Comparison of ENCODE assay signal across 1 mouse cellular context in the genomic region with DNA sequence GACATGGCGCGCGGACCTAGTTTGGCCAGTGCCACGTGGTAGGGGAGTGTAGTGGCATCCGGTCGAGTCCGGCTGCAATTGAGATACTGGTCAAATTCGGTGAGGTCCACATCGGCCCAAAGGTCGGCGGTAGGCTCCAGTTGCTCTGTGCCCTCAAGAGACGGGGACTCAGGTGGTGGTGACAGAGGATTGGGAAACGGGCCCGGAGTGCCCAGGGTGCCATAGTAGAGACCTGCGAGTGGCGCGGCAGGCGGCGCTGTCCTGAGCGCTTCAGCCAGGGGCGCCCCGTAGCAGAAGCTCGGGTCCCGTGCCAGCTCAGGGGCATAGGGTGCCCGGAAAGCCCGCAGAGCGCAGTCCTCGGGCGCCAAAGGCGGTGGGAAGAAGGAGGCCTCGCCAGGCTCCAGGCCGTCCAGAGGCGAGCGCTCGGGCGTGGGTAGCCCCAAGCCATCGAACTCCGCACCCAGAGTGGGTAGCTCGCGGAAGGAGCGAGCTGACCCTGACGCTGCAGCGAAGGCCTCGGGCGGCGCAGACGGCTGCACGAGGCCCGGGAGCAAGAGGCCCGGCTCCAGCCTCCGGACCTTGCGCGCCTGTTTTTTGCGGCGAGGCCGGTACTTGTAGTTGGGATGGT.
TF ChIP-seq lines count a peak whose summit lies in the region.

No protein-coding gene starts in this region.

TF ChIP-seq in ES-E14, 5 proteins besides CTCF, POLR2A, EP300 and RAD21:
- TF ChIP-seq CHD2 (IDR thresholded peaks at IDR 0.05; ENCODE audit: low read depth, low read length) = no peak
- TF ChIP-seq ZC3H11A (IDR thresholded peaks at IDR 0.05; ENCODE audit: borderline replicate concordance, low read depth, low read length) = no peak
- TF ChIP-seq ZNF384 (IDR thresholded peaks at IDR 0.05; ENCODE audit: low read depth, low read length) = no peak
- TF ChIP-seq HCFC1 (IDR thresholded peaks at IDR 0.05; ENCODE audit: borderline replicate concordance, insufficient read depth, low read length) = no peak
- no peak for TF ChIP-seq MAFK (IDR thresholded peaks at IDR 0.05; ENCODE audit: insufficient read depth, low read depth, low read length)
TF ChIP-seq in ES-E14: peak in this region for 0.
